Mouse (Mus musculus) forebrain, embryonic 13.5 days (tissue): ENCODE results near the gene Lsm3. TPM values are rescaled to one million over a fixed set of nuclear protein-coding genes. Genes with fewer than 3 reads are reported as not detected.
"Not testable (repeated sequence)": the region's sequence is repeated elsewhere in the genome, so short reads cannot be mapped to it uniquely, and the experiment has no call there.

Experiments used
- ATAC-seq: fragments of 200-750 bp; cut with Nextera tagmentation; 2 replicates; pipeline ENCODE4 v1.8.0; 2017
- H3K27ac ChIP-seq: fragments of 300-500 bp; sonication (generic); 2 replicates; pipeline ENCODE4 v1.5.1; 2015; ENCODE audit warnings: inconsistent platforms, mild to moderate bottlenecking, moderate library complexity
- H3K27me3 ChIP-seq: fragments of 300-500 bp; sonication (generic); 2 replicates; pipeline ENCODE4 v1.6.1; 2015; ENCODE audit warnings: mild to moderate bottlenecking, inconsistent platforms
- H3K36me3 ChIP-seq: fragments of 300-500 bp; sonication (generic); 2 replicates; pipeline ENCODE4 v1.6.1; 2015; ENCODE audit warnings: mild to moderate bottlenecking, inconsistent platforms; ENCODE audit not compliant: poor library complexity, severe bottlenecking
- H3K4me1 ChIP-seq: fragments of 300-500 bp; sonication (generic); 2 replicates; pipeline ENCODE4 v1.6.1; 2015; ENCODE audit warnings: inconsistent platforms
- H3K4me2 ChIP-seq: fragments of 300-500 bp; sonication (generic); 2 replicates; pipeline ENCODE4 v1.6.1; 2015; ENCODE audit warnings: inconsistent platforms, mild to moderate bottlenecking, moderate library complexity
- H3K4me3 ChIP-seq: fragments of 300-500 bp; sonication (generic); 2 replicates; pipeline ENCODE4 v1.5.1; 2015; ENCODE audit warnings: mild to moderate bottlenecking, inconsistent platforms
- H3K9ac ChIP-seq: fragments of 300-500 bp; sonication (generic); 2 replicates; pipeline ENCODE4 v1.6.1; 2015; ENCODE audit warnings: mild to moderate bottlenecking, inconsistent platforms
- H3K9me3 ChIP-seq: fragments of 300-500 bp; sonication (generic); replicated peaks from 2 replicates; pipeline ENCODE4 v1.6.1; 2016; ENCODE audit warnings: inconsistent platforms
- WGBS: fragments of 180-500 bp; shearing (Covaris S2); methylation state at CpG from one replicate; pipeline ENCODE4 v1.1.7; 2015; 5-methylcytosine and 5-hydroxymethylcytosine counted together
- polyA plus RNA-seq: library from polyadenylated mRNA; unstranded; fragments of >200 nt; fragmentation: Nextera tagmentation; extraction: Ambion mirVana; gene quantifications from 2 replicates; pipeline ENCODE4 v1.2.1, GENCODE M21; 2015

Gene Lsm3
- polyA plus RNA-seq, result 273 and 275 TPM in 2 replicates

DNA sequence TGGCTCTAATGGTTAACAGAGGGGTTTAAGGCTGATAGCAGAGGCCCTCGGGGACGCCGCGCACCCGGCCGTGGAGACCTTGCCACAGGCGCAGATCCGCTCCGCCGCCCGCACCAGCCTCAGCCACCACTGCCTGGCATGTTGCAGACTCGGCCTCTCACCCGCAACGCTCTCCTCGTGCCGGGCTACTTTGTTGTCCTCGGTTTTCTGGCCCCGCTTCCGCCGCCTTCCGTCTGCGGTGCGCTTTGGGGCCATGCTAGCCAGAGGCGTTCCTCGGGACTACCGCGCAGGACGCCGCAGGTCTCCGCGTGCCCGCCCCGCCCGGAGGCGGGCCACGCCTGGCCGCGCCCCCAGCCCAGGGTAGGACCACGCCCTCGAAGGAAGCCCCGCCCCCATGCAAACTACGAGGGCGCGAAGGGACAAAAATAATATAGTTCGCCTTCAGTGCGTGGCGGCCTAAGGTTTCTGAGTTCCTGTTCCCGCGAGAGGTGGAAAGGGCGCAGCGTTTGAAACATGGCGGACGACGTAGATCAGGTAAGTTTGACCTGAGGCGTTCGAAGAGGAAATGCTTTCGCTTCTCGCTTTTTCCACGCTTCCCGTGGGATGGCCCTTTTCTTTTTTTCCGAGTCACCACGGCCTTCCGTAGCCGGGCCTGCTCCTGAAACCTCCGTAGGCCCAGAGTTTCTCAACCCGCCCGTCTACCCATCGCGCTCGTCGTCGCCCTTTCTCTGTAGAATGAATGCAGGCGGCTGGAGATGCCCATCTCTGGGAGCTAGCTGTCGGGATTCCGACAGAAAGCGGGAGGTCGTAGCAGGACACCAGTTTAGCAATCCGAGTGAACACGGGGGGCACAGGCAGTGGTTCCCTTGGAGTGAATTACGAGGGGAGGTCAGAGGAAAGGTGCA, at the start of gene Lsm3, which contains the start of gene Xpc:
Gene Lsm3 (plus strand): TSS at position 384 of the 905 bp plus-strand sequence.
Gene Xpc (minus strand): TSS at position 344 of the 905 bp plus-strand sequence.
- under 1% methylated on average over 79 of the region's 80 CpGs for WGBS
- ATAC-seq, result peak; percentile 99
- H3K9ac ChIP-seq, result peak within 1 kb of the TSS; percentile 90
- H3K4me2 ChIP-seq, result peak within 1 kb of the TSS; percentile 86
- H3K9me3 ChIP-seq, result no peaks in the 10 kb centered on the region
- peak within 1 kb of the TSS; percentile 44; the same call in 1 of the 2 replicates for H3K27ac ChIP-seq
- peaks cover 30% of the 10 kb centered on the region for H3K36me3 ChIP-seq
- peaks cover 18% of the 10 kb centered on the region for H3K4me1 ChIP-seq
- peak within 1 kb of the TSS; percentile 84 for H3K4me3 ChIP-seq
- no peaks in the 10 kb centered on the region for H3K27me3 ChIP-seq

DNA sequence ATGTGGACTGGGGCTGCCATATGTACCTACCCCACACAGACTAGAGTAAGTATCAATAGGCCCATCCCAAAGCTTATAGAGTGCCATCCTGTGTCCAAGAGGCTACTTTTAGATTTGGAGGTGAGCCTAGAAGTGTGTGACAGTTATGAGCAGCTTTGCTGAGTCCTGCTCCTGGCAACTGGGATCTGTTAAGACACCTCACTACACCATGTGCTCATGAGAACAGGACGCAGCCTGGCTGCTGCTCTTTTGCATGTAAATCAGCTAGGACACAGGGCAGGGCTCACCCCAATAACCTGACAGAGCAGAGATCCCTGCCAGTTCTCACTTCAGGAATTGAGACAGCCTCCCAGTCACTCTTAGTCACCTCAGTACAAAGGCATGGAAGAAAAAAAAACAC, 48.6 kb upstream of the Lsm3 start:
- Histone ChIP-seq H3K27ac (no peak overlapping the region), H3K4me2 (no peak overlapping the region), H3K9ac (no peak overlapping the region), H3K36me3 (peaks cover 65% of the 10 kb centered on the region), H3K4me3 (no peak overlapping the region), H3K4me1 (peaks cover 6% of the 10 kb centered on the region), H3K9me3 (no peaks in the 10 kb centered on the region), H3K27me3 (no peaks in the 10 kb centered on the region)
- no peak for ATAC-seq
- WGBS, result 84% methylated on average over 1 of the region's 1 CpGs

GRCm38 (mm10) chr6:91470712-91471111, 45.0 kb upstream of the Lsm3 start:
- no peak overlapping the region for H3K4me3 ChIP-seq
- no peaks in the 10 kb centered on the region for H3K9me3 ChIP-seq
- WGBS, result 95% methylated on average over 2 of the region's 2 CpGs
- H3K4me1 ChIP-seq, result peaks cover 31% of the 10 kb centered on the region
- no peak overlapping the region for H3K4me2 ChIP-seq
- no peak overlapping the region for H3K27ac ChIP-seq
- no peaks in the 10 kb centered on the region for H3K27me3 ChIP-seq
- H3K36me3 ChIP-seq, result peaks cover 34% of the 10 kb centered on the region
- H3K9ac ChIP-seq, result no peak overlapping the region
- no peak for ATAC-seq

GRCm38 (mm10) chr6:91471427-91471826, 44.3 kb upstream of the Lsm3 start:
- H3K27me3 ChIP-seq, H3K4me3 ChIP-seq, H3K27ac ChIP-seq, H3K9ac ChIP-seq, ATAC-seq, H3K9me3 ChIP-seq, H3K4me2 ChIP-seq: not testable (repeated sequence)
- 86% methylated on average over 3 of the region's 3 CpGs for WGBS
- Histone ChIP-seq H3K36me3 (peaks cover 32% of the 10 kb centered on the region), H3K4me1 (peaks cover 33% of the 10 kb centered on the region)

DNA sequence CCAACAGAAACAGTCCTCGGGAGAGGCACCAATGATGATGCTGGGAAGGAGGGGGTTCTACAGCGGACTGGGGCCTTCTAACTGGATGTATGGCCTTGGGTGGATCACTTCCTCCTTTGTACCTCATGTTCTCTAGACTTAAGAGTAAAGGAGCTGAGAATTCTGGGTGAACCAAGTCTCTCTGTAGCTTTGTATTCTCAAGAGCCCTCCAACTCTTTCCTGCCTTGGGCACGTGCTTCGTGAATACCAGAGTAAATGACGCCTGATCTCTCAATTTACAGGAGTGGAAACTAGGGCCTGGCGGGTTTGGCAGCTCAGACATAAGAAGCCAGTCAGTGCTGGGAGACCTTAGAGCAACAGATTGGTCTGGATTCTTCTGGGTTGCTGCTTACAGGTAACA, 43.4 kb upstream of the Lsm3 start:
- 34% methylated on average over 6 of the region's 6 CpGs for WGBS
- Histone ChIP-seq H3K4me2 (peak overlapping the region; percentile 86), H3K36me3 (peaks cover 32% of the 10 kb centered on the region), H3K4me1 (peaks cover 33% of the 10 kb centered on the region), H3K27ac (no peak overlapping the region), H3K9ac (peak overlapping the region; percentile 74), H3K9me3 (no peaks in the 10 kb centered on the region), H3K4me3 (peak overlapping the region; percentile 82), H3K27me3 (no peaks in the 10 kb centered on the region)
- no peak for ATAC-seq

GRCm38 (mm10) chr6:91472868-91473804, 42.6 kb upstream of the Lsm3 start, which contains the start of the genes Chchd4 and Tmem43:
Chchd4 (minus strand) TSS chr6:91473546.
Tmem43 (plus strand) TSS chr6:91473703.
- Histone ChIP-seq H3K4me2 (peak within 1 kb of the TSS; percentile 86), H3K9ac (peak within 1 kb of the TSS; percentile 81), H3K36me3 (peaks cover 32% of the 10 kb centered on the region), H3K4me3 (peak within 1 kb of the TSS; percentile 82), H3K27me3 (no peaks in the 10 kb centered on the region), H3K4me1 (peaks cover 33% of the 10 kb centered on the region), H3K9me3 (no peaks in the 10 kb centered on the region), H3K27ac (peak within 1 kb of the TSS; percentile 51)
- under 1% methylated on average over 74 of the region's 74 CpGs for WGBS
- ATAC-seq, result peak; percentile 96

GRCm38 (mm10) chr6:91473805-91474440, 41.8 kb upstream of the Lsm3 start:
- peak overlapping the region; percentile 86 for H3K4me2 ChIP-seq
- peak overlapping the region; percentile 81 for H3K9ac ChIP-seq
- peaks cover 33% of the 10 kb centered on the region for H3K4me1 ChIP-seq
- ATAC-seq, result peak; percentile 66
- no peaks in the 10 kb centered on the region for H3K27me3 ChIP-seq
- WGBS, result under 1% methylated on average over 27 of the region's 27 CpGs
- peaks cover 34% of the 10 kb centered on the region for H3K36me3 ChIP-seq
- H3K27ac ChIP-seq, result peak overlapping the region; percentile 51; the same call in 1 of the 2 replicates
- no peaks in the 10 kb centered on the region for H3K9me3 ChIP-seq
- peak overlapping the region; percentile 82 for H3K4me3 ChIP-seq

DNA sequence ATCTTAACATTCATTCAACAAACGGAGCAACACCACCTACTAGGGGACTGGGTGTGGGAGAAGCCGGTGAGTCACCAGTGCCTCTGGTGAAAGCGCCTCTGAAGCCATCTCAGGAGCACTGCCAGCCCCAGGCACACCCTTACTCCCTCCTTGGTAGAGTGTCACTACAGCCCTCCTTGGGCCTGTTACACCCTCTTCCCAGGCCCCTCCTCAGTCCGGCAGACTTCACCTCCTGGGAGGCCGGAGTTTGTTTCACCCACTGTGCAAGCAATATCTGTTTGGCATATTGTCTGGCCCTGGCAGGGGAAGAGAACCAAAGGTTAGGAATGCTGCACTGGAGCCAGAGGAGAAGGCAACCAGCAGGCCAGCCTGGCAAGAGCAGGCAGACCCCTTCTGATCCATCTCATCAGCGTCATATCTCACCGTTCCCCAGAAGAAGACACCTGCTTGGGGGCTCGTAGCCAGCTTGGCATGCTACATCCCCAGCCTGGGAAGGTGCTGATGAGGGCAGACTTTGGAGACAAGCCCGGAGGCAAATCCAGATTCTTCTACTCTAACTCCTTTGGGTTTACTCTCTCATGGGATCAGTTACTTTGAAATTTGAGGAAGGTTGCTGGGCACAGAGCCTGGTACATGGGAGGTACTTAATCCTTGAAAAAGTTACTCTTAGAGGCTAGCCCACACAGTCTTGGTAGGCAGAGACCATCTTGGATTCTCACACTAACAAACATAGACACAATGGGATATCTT, 41.1 kb upstream of the Lsm3 start:
- Histone ChIP-seq H3K4me1 (peaks cover 33% of the 10 kb centered on the region), H3K4me2 (peak overlapping the region; percentile 86), H3K9ac (peak overlapping the region; percentile 81), H3K27me3 (no peaks in the 10 kb centered on the region), H3K9me3 (no peaks in the 10 kb centered on the region), H3K27ac (no peak overlapping the region), H3K4me3 (peak overlapping the region; percentile 82), H3K36me3 (peaks cover 37% of the 10 kb centered on the region)
- WGBS, result 52% methylated on average over 9 of the region's 9 CpGs
- no peak for ATAC-seq

DNA sequence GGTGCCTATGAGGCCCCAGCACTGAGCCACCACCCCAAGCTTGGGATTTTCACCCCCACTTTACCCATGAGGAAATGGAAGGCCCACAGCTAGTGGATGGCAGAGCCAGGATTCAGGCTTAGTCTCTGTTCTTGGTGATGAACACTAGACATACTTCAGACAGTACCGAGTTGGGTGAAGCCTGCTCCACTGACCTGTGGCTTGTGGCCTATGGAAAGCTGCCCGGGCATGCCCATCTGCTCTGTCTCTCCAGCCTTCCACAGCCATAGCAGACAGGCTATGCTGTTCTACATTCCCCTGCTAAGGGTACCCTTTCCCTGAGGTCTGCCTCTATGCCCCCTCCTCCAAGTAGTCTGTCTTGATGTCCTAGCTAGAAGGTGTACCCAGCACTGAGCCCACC, 39.2 kb upstream of the Lsm3 start:
- H3K27ac ChIP-seq, result no peak overlapping the region
- no peaks in the 10 kb centered on the region for H3K9me3 ChIP-seq
- H3K4me2 ChIP-seq, result no peak overlapping the region
- peaks cover 56% of the 10 kb centered on the region for H3K36me3 ChIP-seq
- H3K9ac ChIP-seq, result no peak overlapping the region
- no peaks in the 10 kb centered on the region for H3K27me3 ChIP-seq
- no peak overlapping the region for H3K4me3 ChIP-seq
- ATAC-seq, result no peak
- WGBS, result 89% methylated on average over 2 of the region's 2 CpGs
- peaks cover 32% of the 10 kb centered on the region for H3K4me1 ChIP-seq

- no peaks in the 10 kb centered on the region for H3K9me3 ChIP-seq
- H3K27me3 ChIP-seq, result no peaks in the 10 kb centered on the region
- H3K4me1 ChIP-seq, result no peaks in the 10 kb centered on the region
- H3K27ac ChIP-seq, result no peak overlapping the region
- no peak overlapping the region for H3K4me3 ChIP-seq
- ATAC-seq, result no peak
- H3K36me3 ChIP-seq, result peaks cover 98% of the 10 kb centered on the region
- H3K4me2 ChIP-seq, result no peak overlapping the region
- 89% methylated on average over 2 of the region's 2 CpGs for WGBS
- no peak overlapping the region for H3K9ac ChIP-seq
Measured at GRCm38 (mm10) chr6:91483371-91483770, 32.4 kb upstream of the Lsm3 start.
